Mouse (Mus musculus) frontal cortex, postnatal 14 days (tissue): Measurements from ENCODE around the gene Scgb2b2.

Source experiments
- DNase-seq, 2 experiments: peaks; one replicate each; pipeline ENCODE4 v3.0.0; 2022; ENCODE audit warnings: low spot score in 2 of 2

The Scgb2b2 gene

DNA sequence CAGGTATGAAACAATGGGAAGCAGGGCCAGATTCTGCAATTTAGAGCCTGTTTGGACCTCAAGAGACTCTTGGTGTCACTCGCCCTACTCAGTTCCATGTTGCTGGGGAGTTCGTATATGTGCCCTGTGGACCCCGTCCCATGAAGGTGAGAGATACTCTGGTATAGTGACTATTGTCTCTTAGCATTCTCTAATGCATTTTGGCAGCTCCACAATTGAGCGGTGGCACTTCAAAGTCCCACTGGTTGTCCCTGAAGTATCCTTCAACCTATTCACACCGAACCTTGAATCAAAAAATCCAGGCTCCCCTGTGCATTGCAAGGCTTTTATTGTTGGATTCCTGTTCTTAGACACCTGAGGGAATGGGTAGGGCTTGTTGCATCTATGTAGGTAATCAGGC lies at the start of gene Scgb2b2:
Gene Scgb2b2, plus strand, starts transcription at position 301 of the 400 bp plus-strand sequence.
- DNase-seq, result no peak

DNA sequence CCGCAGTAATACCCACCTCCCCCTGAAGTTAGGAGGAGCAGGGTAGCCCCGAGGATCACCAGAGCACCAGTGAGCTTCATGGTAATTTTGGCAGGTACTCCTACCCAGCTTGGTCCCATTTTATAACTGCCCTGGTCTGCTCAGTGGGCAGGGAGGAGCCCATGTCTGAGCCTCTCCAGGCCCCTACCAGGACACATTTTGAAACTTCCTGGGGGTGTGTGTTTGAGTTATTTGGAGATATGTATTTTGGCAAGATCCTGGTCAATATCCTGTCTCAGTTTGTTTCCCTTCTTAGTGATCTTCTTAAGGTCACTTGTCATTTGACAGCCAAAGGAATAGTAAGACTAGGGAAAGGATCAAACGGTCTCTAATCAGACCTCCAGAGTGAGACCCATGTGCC lies 1.4 kb downstream of the Scgb2b2 start, which contains the start of gene Scgb1b2:
Gene Scgb1b2, minus strand, starts transcription at position 101 of the 400 bp plus-strand sequence.
- DNase-seq, result no peak
